ENCODE assay signal across 17 mouse cellular contexts in genomic region chr13:9027251-9027650, GRCm38 (mm10). TPM values are rescaled to one million over a fixed set of nuclear protein-coding genes. Genes with fewer than 3 reads are reported as not detected.
DNase-seq lines count a peak whose midpoint lies in the region; ATAC-seq and TF ChIP-seq lines count a peak whose summit lies in the region.
"Had no signal": no experiment of that assay in that cellular context is flagged by ENCODE, and none has a peak within 500 bp of the region (broad histone marks: within the 10 kb centered on the region; RNA-seq: fewer than 3 reads in every experiment).

No protein-coding gene starts in this region.

- no peaks in the 10 kb centered on the region for H3K27me3 ChIP-seq in liver, embryonic 14.5 days (ENCODE audit: control insufficient read depth, insufficient read depth, low read length)
- no peaks in the 10 kb centered on the region for H3K27me3 ChIP-seq in liver, embryonic 12.5 days (replicated peaks)
- no peaks in the 10 kb centered on the region for H3K27me3 ChIP-seq in CH12.LX (replicated peaks)
- H3K27me3 ChIP-seq: liver, embryonic 13.5 days; neural tube, embryonic 12.5 days had no signal

- in situ Hi-C loops in CH12.LX (cut with MboI; ENCODE audit: low pct_ligation_motif_present, low pct_unique_long_range_greater_than_20kb, low sequenced_read_pairs) = no loop called here

- no peak overlapping the region for H3K27ac ChIP-seq in liver, embryonic 14.5 days
- H3K27ac ChIP-seq in liver, embryonic 12.5 days = no peak overlapping the region
- no peak overlapping the region for H3K27ac ChIP-seq in CH12.LX (ENCODE audit: insufficient read depth, low read depth)
- H3K27ac ChIP-seq: kidney, postnatal 0 days; liver, embryonic 13.5 days; neural tube, embryonic 12.5 days had no signal

- no peak for DNase-seq in liver, embryonic 14.5 days (ENCODE audit: low read depth in 3 of 3, low spot score in 3 of 3)
- DNase-seq in CH12.LX (ENCODE audit: extremely low read depth) = peak; percentile 11
- DNase-seq in naive thymus-derived CD4-positive, alpha-beta T cell, adult 2 months (ENCODE audit: low read depth) = peak; percentile 61
- no peak for DNase-seq in gastrocnemius, postnatal 36 days
- DNase-seq in testis, postnatal 10 days (ENCODE audit: low spot score) = no peak
- DNase-seq: cerebellum, adult 11 months; gastrocnemius, postnatal 14 days; heart, postnatal 10 days; liver, embryonic 13.5 days; lung, postnatal 4 days; spleen, adult 18-20 months had no signal

- 0 out of 2 replicates have a peak, but pooled peaks have one; percentile 10 for ATAC-seq in liver, embryonic 14.5 days (ENCODE audit: insufficient read depth)
- ATAC-seq in liver, embryonic 12.5 days = no peak
- ATAC-seq in granulocyte monocyte progenitor cell, adult 5-6 weeks (replicated peaks; ENCODE audit: poor library complexity, severe bottlenecking) = peak; percentile 34; the same call in 1 of the 2 replicates
- ATAC-seq: forebrain, embryonic 16.5 days; midbrain, embryonic 16.5 days had no signal

- TF ChIP-seq EP300 in liver, embryonic 14.5 days (IDR thresholded peaks at IDR 0.05; ENCODE audit: low read depth) = no peak
- no peak for TF ChIP-seq EP300 in CH12.LX (IDR thresholded peaks at IDR 0.05; ENCODE audit: low read length)

- H3K4me1 ChIP-seq in liver, embryonic 14.5 days (replicated peaks; ENCODE audit: control insufficient read depth in 2 of 2, insufficient read depth in 2 of 2, low read length in 1 of 2) = peaks cover 6 to 16% of the 10 kb centered on the region in 2 experiments
- H3K4me1 ChIP-seq in liver, embryonic 12.5 days = peaks cover 14% of the 10 kb centered on the region
- peaks cover 3 to 18% of the 10 kb centered on the region in 2 experiments; a peak in 3 of 4 replicates for H3K4me1 ChIP-seq in CH12.LX (ENCODE audit: control insufficient read depth in 1 of 2, insufficient read depth in 2 of 2)
- H3K4me1 ChIP-seq: neural tube, embryonic 12.5 days had no signal

- H3K79me2 ChIP-seq in CH12.LX (replicated peaks; ENCODE audit: control insufficient read depth, extremely low read depth, insufficient read depth, poor library complexity, severe bottlenecking) = no peaks in the 10 kb centered on the region

- H3K9me3 ChIP-seq in liver, embryonic 14.5 days (ENCODE audit: control insufficient read depth, low read length) = no peaks in the 10 kb centered on the region
- H3K9me3 ChIP-seq in liver, embryonic 12.5 days (replicated peaks) = no peaks in the 10 kb centered on the region
- H3K9me3 ChIP-seq in CH12.LX (replicated peaks; ENCODE audit: low read length) = no peaks in the 10 kb centered on the region
- H3K9me3 ChIP-seq: liver, embryonic 13.5 days; neural tube, embryonic 12.5 days had no signal

- intact Hi-C loops in gastrocnemius, postnatal 36 days (cut with DNase I) = no loop called here

- no peak for TF ChIP-seq CTCF in liver, embryonic 14.5 days (IDR thresholded peaks at IDR 0.05; ENCODE audit: low read depth)
- no peak for TF ChIP-seq CTCF in CH12.LX (conservative IDR thresholded peaks at IDR 0.05 in 1 of 2, IDR thresholded peaks at IDR 0.05 in 1 of 2; ENCODE audit: low read depth in 2 of 2, low read length in 2 of 2)

- H3K9ac ChIP-seq in liver, embryonic 14.5 days (replicated peaks) = no peak overlapping the region
- H3K9ac ChIP-seq in liver, embryonic 12.5 days = no peak overlapping the region
- no peak overlapping the region for H3K9ac ChIP-seq in CH12.LX (ENCODE audit: insufficient read depth, low read depth)
- H3K9ac ChIP-seq: liver, embryonic 13.5 days; neural tube, embryonic 12.5 days had no signal

- H3K36me3 ChIP-seq in liver, embryonic 14.5 days (replicated peaks; ENCODE audit: control insufficient read depth, insufficient read depth, low read depth) = no peaks in the 10 kb centered on the region
- H3K36me3 ChIP-seq in liver, embryonic 12.5 days = no peaks in the 10 kb centered on the region
- H3K36me3 ChIP-seq in CH12.LX (replicated peaks in 1 of 2; ENCODE audit: control insufficient read depth in 1 of 2, insufficient read depth in 1 of 2, low read length in 1 of 2) = no peaks in the 10 kb centered on the region
- H3K36me3 ChIP-seq: liver, embryonic 13.5 days; neural tube, embryonic 12.5 days had no signal

- H3K4me2 ChIP-seq in liver, embryonic 14.5 days (ENCODE audit: low read depth) = no peak overlapping the region
- H3K4me2 ChIP-seq in liver, embryonic 12.5 days = no peak overlapping the region
- H3K4me2 ChIP-seq in CH12.LX (ENCODE audit: insufficient read depth, low read depth, poor library complexity, severe bottlenecking) = no peak overlapping the region
- H3K4me2 ChIP-seq: liver, embryonic 13.5 days; neural tube, embryonic 12.5 days had no signal

- TF ChIP-seq RAD21 in CH12.LX (IDR thresholded peaks at IDR 0.05; ENCODE audit: low read depth, low read length) = no peak

- WGBS in liver, embryonic 14.5 days (ENCODE audit: insufficient replicate concordance) = 3% methylated on average over 1 of the region's 1 CpGs
- WGBS in liver, embryonic 12.5 days (ENCODE audit: insufficient replicate concordance) = 16% methylated on average over 1 of the region's 1 CpGs

- TF ChIP-seq POLR2A in CH12.LX (IDR thresholded peaks at IDR 0.05; ENCODE audit: low read depth, low read length) = no peak

- dilution Hi-C loops in CH12.LX (cut with MboI; ENCODE audit: extremely low pct_ligation_motif_present, extremely low pct_unique_long_range_greater_than_20kb, low sequenced_read_pairs) = no loop called here

- H3K4me3 ChIP-seq in liver, embryonic 14.5 days (ENCODE audit: insufficient read depth in 1 of 2, low read depth in 2 of 2, low read length in 2 of 2) = no peak overlapping the region
- no peak overlapping the region for H3K4me3 ChIP-seq in liver, embryonic 12.5 days
- no peak overlapping the region for H3K4me3 ChIP-seq in CH12.LX (replicated peaks in 1 of 3; ENCODE audit: low read depth in 2 of 3, low read length in 2 of 3, poor library complexity in 1 of 3)
- H3K4me3 ChIP-seq: liver, embryonic 13.5 days; neural tube, embryonic 12.5 days had no signal

TF ChIP-seq in CH12.LX, 34 proteins besides CTCF, POLR2A, EP300 and RAD21:
- TF ChIP-seq HCFC1 (IDR thresholded peaks at IDR 0.05; ENCODE audit: low read depth, low read length) (no peak), MAZ (IDR thresholded peaks at IDR 0.05; ENCODE audit: low read depth, low read length) (no peak), NRF1 (IDR thresholded peaks at IDR 0.05; ENCODE audit: low read depth, low read length) (no peak), CHD1 (IDR thresholded peaks at IDR 0.05; ENCODE audit: low read depth, low read length) (no peak), UBTF (IDR thresholded peaks at IDR 0.05; ENCODE audit: low read depth, low read length) (no peak), ZNF384 (IDR thresholded peaks at IDR 0.05; ENCODE audit: low read depth, low read length) (no peak), TCF12 (IDR thresholded peaks at IDR 0.05; ENCODE audit: low read depth, low read length) (no peak), JUN (IDR thresholded peaks at IDR 0.05; ENCODE audit: insufficient read depth, low read depth, low read length) (no peak), POLR2AphosphoS2 (IDR thresholded peaks at IDR 0.05; ENCODE audit: low read depth, low read length) (no peak)
TF ChIP-seq in CH12.LX: peak in this region for 0.

RNA-seq across cellular contexts. Expression of gene Gtpbp4, which starts 31.4 kb away (rescaled TPM):
- 7.2 and 14.8 TPM in 2 replicates for polyA plus RNA-seq in liver, embryonic 14.5 days (2012; rRNA removed)
- 37.1 and 41.9 TPM in 2 replicates for polyA plus RNA-seq in liver, embryonic 14.5 days (2014; fragmentation: Nextera tagmentation; extraction: Ambion mirVana)
- 65.7 and 70.3 TPM in 2 replicates for polyA plus RNA-seq in liver, embryonic 12.5 days (2016; fragmentation: Nextera tagmentation; extraction: Ambion mirVana)
- total RNA-seq in CH12.LX (2012; rRNA removed) = 92.1 and 112 TPM in 2 replicates
- total RNA-seq in CH12.LX (2014; rRNA removed) = 116 and 169 TPM in 2 replicates
- polyA plus RNA-seq in CH12.LX (2012; ENCODE audit: insufficient read length, low read depth) = 174 and 218 TPM in 2 replicates
- total RNA-seq in granulocyte monocyte progenitor cell, adult 5-6 weeks (2014; fragmentation: Nextera tagmentation) = 71.1 and 85.6 TPM in 2 replicates
- 155 and 169 TPM in 2 replicates for total RNA-seq in granulocyte monocyte progenitor cell, adult 5-6 weeks (2017)
- 10 to 100 TPM; 35.0 to 42.0 TPM for total RNA-seq in gastrocnemius, postnatal 36 days (2021)

Comparison
In these comparisons a context has a peak if more than half of its experiments do, and no peak if none do; other contexts are left out.
1. DNase-seq: peak in CH12.LX (single experiment) and naive thymus-derived CD4-positive, alpha-beta T cell, adult 2 months (single experiment); none in liver, embryonic 14.5 days (0 of 3), gastrocnemius, postnatal 36 days (0 of 2) and testis, postnatal 10 days (single experiment).